Mouse (Mus musculus): ENCODE measurements around the gene Cltb.
A peak's percentile ranks its signal among the peaks of the same experiment; 100 is the strongest.
"Not testable (repeated sequence)": the region's sequence is repeated elsewhere in the genome, so short reads cannot be mapped to it uniquely, and the experiment has no call there.

Gene Cltb

GRCm38 (mm10) chr13:54610972-54611754 is at the start of gene Cltb:
Cltb (minus strand) TSS chr13:54611344.
- DNase-seq, result peak; percentile 88 to 92

DNA sequence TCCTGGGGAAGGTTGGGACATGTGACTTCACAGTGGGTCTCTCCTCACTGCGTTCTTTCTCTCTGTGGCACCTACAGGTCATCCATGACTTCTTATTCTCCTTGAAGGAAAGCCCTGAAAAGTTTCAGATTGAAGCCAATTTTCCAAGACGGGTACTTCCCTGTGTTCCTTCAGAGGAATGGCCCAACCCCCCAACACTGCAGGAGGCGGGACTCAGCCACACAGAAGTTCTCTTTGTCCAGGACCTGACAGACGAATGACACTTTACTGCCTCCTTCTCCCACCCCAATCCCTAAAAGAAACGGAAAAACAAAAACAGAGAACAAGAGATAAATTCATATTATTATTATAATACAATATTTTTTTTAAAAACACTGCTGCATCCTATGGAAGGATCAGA is 49.7 kb upstream of the Cltb start:
- no peak for DNase-seq

- no peak for DNase-seq
Observed at GRCm38 (mm10) chr13:54650461-54650860, 39.3 kb upstream of the Cltb start.

GRCm38 (mm10) chr13:54635011-54635410 is 23.9 kb upstream of the Cltb start:
- no peak for DNase-seq

- peak in 1 of 2 experiments; percentile 30 for DNase-seq
Observed at GRCm38 (mm10) chr13:54632731-54633277, 21.7 kb upstream of the Cltb start.

DNA sequence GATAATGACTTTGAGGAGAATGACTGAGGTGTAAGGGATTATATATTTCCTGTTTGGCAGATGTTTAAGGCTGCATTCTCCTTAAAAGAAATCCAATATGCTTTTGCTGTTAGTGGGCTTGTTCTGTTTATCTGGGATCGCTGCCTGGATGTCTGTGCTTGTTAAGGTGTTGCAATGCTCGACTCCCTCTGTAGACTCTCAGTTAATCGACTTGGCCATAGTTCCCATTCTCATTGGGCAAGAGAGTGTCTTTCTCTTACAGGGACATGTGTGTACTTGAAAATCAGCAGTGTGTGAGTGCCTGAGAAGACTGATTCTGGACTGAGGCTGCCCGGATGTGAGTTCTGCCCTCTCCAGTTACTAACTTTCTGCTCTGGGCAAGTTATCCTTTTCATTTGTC is 18.0 kb upstream of the Cltb start:
- peak; percentile 73 to 86 for DNase-seq

GRCm38 (mm10) chr13:54621960-54622521 is 10.9 kb upstream of the Cltb start:
- no peak for DNase-seq

DNA sequence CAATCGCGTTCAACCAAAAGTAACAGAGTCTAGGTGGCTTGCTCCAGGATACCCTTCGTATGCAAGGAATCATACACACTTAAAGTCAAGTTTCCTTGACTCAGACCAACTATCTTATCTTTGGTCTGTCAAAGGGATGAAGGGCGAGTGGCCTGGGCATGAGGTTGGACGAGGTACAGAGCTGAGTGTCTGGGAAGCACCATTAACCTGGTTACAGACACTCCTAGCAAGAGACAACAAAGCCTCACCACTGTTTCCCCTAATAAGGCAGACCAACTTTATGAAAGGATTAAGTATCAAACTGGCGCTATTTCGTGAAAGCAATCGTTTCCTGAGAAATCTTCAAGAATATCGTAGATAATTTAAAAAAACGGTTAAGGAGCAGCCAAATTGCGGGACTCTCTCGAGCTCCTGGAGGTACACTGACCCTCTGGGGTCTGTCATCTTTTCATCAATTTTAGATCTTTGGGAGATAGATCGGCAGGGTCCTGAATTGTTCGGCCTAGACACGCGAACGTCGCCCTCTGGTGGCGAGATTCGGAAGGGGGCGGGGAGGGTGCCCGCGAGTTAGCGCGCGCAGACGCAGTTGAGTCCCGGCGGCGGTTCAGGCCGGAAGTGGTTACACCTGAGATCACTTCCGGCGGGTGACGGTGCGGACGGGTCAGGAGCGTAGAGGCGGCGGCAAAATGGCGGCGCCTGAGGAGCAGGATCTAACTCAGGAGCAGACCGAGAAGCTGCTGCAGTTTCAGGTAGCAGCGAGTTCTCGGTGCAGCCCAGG is 10.2 kb upstream of the Cltb start, which contains the start of gene Faf2:
Gene Faf2 (plus strand): TSS at position 630 of the 778 bp plus-strand sequence.
- DNase-seq, result peak; percentile 96 to 97

- no peak for DNase-seq
Observed at GRCm38 (mm10) chr13:54616998-54617397, 5.9 kb upstream of the Cltb start.

DNA sequence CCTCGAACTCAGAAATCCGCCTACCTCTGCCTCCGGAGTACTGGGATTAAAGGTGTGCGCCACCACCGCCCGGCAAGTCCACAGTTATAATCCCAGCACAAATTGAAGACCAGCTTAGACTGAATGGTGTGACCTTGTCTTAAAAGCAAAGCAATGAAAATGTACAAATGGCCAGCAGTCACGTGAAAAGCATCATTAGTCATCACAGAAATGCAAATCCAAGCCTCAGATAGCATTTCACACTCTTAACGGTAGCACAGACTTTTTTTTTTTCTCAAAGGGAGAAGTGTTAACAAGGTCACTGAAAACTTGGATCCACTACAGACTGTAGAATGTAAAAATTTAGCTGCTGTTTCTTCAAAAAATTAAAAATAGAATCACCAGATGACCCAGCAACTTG is 5.2 kb upstream of the Cltb start:
- DNase-seq, result no peak

GRCm38 (mm10) chr13:54613141-54613540 is 2.0 kb upstream of the Cltb start:
- DNase-seq, result not testable (repeated sequence)

GRCm38 (mm10) chr13:54610613-54610971 is 552 bp downstream of the Cltb start:
- DNase-seq, result peak; percentile 24 to 28

GRCm38 (mm10) chr13:54609301-54609700 is 1.8 kb downstream of the Cltb start:
- DNase-seq, result no peak

GRCm38 (mm10) chr13:54608666-54609065 is 2.5 kb downstream of the Cltb start:
- DNase-seq, result peak; percentile 28 to 51

- no peak for DNase-seq
Observed at GRCm38 (mm10) chr13:54608002-54608401, 3.1 kb downstream of the Cltb start.

- DNase-seq, result no peak
Observed at GRCm38 (mm10) chr13:54607204-54607603, 3.9 kb downstream of the Cltb start.

DNA sequence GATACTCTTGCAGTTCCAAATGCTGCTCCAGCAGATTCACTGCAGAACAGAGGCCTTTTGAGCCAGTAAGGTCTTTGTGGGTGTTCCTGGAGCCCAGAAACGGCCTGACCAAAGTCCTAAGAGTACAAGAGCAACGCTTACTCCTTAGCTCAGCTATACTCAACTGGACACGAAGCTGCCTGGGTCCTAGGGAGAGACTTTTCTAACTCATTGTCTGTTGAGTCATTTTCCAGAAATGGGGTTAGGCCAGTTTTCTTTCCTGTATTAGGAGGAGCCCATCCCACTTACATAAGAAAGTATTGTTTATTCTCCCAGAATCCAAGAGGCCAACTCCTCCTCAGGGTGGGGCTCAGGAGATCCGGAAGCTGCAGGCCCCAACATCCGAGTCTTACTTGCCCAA is 5.7 kb downstream of the Cltb start:
- DNase-seq, result peak in 1 of 2 experiments; percentile 46

DNA sequence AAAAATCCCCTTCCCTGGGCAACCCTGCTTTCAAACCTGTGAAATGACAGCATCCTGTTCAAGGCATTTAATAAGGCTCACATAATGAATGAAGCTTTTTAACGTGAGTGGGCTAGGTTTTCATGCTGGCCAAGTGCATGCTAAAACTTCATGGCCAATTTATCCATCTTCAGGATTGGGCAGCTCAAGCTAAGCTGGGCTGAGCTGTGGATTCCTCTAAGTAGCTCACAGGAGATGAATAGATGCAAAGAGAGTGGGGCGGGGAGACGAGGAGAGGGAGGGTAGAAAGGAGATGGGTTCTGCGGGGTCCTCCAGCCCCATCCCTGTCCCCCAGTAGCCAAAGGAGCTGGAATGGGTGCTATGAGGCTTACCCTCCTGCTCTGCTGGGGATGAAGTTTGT is 6.9 kb downstream of the Cltb start:
- no peak for DNase-seq

DNA sequence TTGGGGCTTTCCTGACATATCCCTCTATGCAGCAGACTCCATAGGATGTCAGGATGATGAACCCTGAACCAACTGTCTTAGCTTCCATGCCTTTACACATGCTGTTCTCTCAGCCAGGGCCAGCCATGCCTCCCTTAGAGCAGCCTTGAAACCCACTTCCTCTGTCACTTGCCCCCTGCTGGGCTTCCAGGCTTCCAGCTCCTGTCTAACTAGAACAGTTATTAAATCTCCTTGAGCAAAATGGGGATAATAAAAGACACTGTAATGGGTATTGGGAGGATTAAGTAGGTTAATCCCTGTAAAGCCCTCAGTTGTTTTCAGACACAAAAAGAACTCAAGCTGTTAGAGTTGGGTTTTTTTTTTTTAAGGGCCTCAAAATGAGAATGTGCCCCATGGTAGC is 7.6 kb downstream of the Cltb start:
- no peak for DNase-seq

- DNase-seq, result no peak
Observed at GRCm38 (mm10) chr13:54602639-54603111, 8.5 kb downstream of the Cltb start.

- no peak for DNase-seq
Observed at GRCm38 (mm10) chr13:54598622-54599143, 12.5 kb downstream of the Cltb start.

DNA sequence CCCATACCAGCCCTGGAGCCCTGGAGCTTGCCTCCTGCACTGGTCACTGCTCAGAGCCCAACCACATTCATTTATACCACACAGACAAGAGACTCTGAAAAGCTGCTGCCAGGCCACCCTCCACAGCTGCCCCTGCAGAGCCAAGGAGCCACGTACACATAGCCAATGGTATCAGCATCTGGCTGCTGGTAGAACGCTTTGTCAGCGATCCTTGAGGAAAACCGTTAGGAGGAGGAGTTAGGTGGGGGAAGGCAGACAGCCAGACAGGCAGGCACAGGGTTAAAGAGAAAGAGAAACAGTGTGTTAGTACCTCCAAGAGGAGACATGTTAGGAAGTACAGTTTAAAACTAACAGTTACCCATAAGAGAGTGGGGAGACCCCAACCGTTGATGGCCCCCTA is 14.3 kb downstream of the Cltb start:
- DNase-seq, result no peak

DNA sequence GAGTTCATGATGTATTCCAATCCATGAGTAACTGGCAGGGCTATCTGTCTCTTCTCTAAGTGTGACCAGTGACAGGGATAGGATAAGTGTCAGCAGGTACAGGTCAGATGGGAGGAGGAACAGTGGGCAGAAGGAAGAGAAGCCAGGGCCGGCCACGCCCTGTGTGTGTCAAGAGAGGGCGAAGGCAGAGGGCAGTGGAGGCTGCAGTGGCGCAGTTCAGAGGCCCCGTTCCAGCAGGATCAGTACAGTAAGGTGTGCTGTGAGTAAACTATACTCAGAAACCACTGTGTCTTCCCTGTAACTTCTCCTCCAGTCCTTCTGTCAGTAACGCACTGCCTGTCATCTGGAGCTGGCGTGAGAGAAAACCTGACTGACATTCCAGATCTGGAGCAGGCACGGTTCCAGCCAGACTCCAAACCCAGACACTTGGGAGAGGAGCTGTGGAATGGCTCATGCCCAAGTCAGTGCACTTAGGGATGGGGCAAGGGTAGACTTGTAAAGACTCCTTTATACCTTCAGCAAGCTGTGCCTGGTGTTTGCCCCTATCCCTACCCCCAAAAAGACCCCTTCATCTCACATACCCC is 14.9 kb downstream of the Cltb start:
- no peak for DNase-seq

All from lung, adult 18-20 months (tissue).